Mouse (Mus musculus) testis, postnatal 14 days (tissue): ENCODE data around the gene Nek1.

Source experiments
- DNase-seq: peaks from one replicate; pipeline ENCODE4 v3.0.0; 2021; ENCODE audit warnings: low spot score

Nek1 gene

DNA sequence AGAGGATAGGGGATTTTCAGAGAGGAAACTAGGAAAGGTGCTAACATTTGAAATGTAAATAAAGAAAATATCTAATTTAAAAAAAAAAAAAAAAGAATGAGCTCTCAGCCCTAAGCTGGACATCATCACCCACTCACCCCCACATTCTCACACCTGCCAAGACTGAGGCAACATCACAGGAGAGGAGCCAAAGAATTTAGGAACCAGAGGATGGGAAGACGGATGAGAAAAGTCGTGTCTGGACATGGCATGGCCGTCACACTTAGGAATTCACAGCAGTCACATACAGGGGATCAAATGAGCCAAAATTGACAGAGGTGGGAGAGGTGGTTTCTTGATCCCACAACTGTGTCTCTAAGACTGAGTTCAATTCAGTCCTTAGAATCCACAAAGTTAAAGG, 165.5 kb downstream of the Nek1 start:
- DNase-seq, result no peak

DNA sequence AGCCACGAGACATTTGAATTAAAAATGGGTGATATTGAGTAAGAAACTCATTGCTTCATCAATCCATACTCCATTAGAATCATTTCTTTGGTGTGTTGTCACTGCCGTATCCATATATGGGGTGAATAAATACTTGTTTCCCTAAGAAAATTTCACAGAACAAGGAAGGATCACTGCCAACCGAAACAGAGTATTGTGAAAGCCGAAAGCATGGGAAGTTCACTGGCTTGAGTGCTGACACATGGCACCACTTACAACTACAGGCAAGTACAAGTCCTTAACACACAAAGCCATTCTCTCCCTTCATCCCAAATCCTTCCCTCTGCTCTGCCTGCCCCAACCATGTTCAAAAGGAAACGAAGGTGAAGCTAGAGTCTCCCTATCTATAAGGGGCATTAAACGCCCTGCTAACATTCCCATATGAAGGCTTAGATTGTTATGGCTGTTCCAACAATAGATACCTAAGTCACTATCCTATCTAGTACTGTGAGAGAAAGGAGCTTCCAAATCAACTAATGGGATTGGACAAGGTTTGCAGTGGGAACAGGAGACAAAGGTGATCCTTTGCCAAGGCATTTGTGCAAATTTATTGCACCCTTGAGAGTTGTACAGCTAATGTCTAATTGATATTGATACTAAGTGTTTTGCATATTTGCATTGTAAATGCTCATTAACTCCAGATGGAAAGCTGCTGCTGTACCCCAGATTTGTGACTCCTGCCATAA, 168.6 kb downstream of the Nek1 start:
- DNase-seq, result no peak

DNA sequence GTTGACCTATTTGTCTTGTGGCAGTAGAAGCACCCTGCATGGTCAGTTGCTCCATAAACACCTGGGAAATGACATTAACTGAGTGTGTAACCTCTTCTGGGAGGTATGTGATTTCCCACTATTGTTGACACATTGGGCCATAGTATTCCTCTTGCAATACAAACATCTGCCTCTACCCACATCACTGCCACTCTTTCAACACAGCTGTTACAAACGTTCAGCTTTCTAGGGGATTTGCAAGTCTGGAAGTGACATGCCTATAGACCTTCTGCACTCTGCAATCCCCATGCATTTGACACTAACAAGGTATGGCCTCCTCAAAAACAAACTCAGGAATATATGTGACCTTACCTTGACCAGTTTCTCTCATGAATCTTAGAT, 169.2 kb downstream of the Nek1 start:
- DNase-seq, result no peak

GRCm38 (mm10) chr8:61171546-61171945, 178.6 kb downstream of the Nek1 start:
- no peak for DNase-seq

- DNase-seq, result no peak
Observed at GRCm38 (mm10) chr8:61173921-61174492, 181.0 kb downstream of the Nek1 start.

GRCm38 (mm10) chr8:61175876-61176275, 182.9 kb downstream of the Nek1 start:
- DNase-seq, result no peak

DNA sequence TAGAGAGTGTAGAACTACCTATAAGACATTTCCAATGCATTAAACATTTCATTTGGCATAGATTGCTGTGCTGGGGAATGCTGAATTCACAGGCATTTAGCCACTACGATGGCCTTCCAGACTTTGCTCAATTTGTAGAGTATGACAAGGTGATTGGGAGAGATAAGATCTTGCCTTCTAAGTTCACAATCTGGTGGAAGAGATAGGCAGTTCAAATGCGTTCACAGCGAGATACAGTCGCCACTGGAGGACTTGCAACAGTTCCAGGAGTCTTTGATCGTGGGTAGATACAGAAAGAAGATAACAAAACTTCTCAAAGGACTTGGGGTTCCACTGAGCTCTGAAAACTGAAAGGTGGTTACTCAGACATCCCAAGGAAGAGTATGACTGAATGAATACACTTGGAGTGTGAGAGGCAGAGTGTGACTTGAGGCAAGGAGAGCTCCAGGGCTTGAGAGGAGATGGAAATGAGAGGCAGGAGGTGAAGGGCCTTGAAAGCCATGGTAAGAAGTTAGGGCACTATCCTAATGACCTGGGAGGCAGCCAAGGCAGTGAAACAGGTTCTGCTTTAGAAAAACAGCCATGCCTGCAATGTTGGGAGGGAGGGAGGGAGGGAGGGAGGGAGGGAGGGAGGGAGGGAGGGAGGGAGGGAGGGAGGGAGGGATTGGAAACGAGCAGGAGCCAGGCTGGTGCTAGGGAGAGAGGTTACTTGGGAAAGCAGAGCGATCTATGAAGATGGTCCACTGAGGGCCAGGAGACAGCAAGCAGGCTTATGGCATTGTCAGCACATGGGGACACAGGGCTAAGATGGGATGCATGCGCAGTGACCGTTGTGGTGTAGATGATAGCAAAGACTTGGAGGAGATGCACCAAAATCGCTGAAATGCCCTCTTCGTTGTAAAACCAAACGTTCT, 184.9 kb downstream of the Nek1 start:
- no peak for DNase-seq

DNA sequence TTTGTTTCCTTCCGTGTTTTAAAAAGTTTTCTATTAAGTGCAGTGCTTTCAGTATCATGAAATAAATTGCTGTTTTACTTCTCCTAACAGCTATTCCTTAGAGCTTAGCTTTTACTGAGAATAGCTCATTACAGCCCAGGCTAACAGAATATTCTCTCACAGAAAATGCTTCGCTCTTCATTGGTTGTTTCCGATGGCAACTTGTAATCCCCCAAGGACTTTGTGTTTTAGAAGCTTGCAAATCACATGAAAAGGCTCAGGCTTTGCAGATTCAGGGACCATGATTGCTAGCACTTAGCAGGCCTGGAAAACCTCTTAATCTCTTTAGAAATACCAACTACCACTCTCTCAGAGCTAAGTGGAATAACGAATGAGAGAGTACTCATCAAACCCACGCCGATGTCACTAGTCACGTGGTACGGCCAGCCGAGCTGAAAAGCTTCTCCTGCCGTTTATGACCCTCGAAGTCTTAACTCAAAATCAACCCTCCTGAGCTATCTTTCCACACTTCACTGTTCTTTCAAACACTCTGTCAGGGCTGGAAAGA, 185.7 kb downstream of the Nek1 start:
- no peak for DNase-seq
